Mouse (Mus musculus): ENCODE data around the gene Itm2b. TPM values are rescaled to one million over a fixed set of nuclear protein-coding genes. Genes with fewer than 3 reads are reported as not detected.

Gene Itm2b
- total RNA-seq (2021): 100 to 1,000 TPM; 753 to 767 TPM

- peak; percentile 92 to 93 for DNase-seq
- intact Hi-C loops (cut with DNase I): loop anchor here (2.0 to 5.0 kb wide), 4 partner anchors 58 to 148 kb away; partner anchors contain the start of gene Lpar6
Measured at GRCm38 (mm10) chr14:73384913-73385719, at the start of gene Itm2b. Gene Itm2b (minus strand): TSS chr14:73385289.

DNA sequence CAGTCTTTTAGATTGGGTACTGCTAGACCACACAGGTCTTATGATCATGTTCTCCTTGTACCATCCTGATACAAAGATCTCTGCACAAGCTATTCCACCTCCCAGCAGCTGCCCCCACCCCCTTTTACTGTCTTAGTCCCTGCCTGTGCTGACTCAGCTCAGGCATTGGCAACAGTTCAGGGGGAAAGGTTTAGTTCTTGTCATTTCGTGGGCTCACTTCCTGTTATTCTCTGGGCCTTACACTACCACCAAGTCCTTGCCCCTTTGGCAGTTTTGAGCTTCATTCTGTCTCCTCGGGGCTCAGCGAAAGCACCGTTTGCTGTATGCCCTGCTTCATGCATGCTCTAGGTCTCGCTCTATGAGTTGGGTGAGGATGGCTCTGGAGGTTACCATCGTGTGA, 48.4 kb upstream of the Itm2b start:
- DNase-seq: no peak
- intact Hi-C loops (cut with DNase I): no loop called here

DNA sequence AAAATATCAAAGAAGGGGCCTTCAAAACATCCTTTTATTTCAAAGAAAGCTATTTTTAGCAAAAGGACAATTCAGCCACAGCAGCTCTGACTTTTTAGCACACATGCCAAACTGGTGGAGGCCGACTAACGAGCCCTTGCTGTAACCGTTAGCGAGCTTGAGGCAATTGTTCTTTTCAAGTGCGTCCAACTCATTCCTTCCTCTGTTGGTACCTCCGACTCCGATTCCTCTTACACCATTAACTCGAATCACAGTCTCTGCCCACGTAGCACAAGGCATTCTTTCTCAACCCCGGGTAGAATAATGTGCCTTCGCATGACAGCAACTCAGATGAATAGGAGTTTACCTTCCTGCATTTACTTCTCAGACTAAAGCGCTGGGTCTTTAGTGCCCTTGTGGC, 45.5 kb upstream of the Itm2b start:
- intact Hi-C loops (cut with DNase I): no loop called here
- no peak for DNase-seq

DNA sequence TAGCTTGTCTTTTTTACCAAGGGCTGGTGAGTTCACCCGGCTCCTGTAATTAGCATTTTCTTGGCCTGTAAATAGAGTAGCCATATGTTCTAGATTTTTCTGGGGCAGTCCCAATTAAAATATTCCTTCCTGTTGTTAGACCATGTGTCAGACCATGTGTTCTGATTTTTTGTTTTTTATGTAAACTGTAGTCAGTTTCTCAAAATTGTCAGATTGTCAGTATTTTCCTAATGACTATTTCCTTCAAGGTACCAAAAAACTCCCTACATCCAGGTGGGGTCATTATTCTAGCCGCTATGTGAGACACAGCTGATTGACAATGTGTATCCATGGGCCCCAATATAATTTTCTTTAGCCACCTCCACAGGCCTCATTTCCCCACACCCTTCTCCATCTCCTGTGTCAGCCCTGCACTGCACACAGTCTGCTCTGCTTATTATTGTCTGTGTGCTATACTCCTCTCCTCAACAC, 40.5 kb upstream of the Itm2b start:
- intact Hi-C loops (cut with DNase I): no loop called here
- DNase-seq: no peak

DNA sequence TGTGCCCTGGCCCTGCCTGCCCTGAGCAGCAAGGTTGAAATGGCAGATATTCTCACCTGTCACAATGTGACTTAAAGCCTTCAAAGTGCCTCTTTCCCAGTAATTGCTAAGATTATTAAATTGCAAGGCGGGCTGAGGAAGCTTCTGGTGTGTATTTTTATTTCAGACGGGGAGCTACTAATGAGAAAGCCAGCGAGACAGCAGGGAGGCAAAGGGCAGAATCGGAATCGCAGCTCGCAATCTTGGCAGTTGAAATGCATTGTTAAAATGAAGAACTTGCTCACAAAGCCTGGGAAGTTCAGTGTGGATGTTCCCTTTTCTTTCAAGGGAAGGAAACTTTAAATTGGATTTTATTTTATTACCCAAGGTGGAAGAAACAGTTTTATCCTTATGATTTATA, 39.9 kb upstream of the Itm2b start:
- no peak for DNase-seq
- intact Hi-C loops (cut with DNase I): no loop called here

- no peak for DNase-seq
- intact Hi-C loops (cut with DNase I): no loop called here
Measured at GRCm38 (mm10) chr14:73423542-73423941, 38.5 kb upstream of the Itm2b start.

DNA sequence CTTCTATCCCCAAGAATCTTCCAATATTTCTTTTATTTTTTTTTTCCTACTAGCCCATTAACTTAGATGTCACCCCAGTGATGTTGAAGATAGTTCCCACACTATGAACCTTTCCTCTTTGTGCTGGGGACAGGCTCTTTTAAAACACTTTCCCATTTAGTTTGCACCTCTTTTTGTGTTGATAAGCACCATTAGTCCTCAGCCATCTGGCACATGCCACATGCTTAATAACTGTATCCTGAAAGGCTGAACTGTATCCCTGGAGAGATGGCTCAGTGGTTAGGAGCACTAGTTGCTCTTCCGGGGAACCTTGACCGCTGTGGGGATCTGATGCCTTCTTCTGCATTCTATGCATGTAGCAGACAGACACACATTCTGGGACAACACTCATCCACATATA, 37.5 kb upstream of the Itm2b start:
- DNase-seq: no peak
- intact Hi-C loops (cut with DNase I): no loop called here

- intact Hi-C loops (cut with DNase I): no loop called here
- no peak for DNase-seq
Measured at GRCm38 (mm10) chr14:73421580-73421979, 36.5 kb upstream of the Itm2b start.

DNA sequence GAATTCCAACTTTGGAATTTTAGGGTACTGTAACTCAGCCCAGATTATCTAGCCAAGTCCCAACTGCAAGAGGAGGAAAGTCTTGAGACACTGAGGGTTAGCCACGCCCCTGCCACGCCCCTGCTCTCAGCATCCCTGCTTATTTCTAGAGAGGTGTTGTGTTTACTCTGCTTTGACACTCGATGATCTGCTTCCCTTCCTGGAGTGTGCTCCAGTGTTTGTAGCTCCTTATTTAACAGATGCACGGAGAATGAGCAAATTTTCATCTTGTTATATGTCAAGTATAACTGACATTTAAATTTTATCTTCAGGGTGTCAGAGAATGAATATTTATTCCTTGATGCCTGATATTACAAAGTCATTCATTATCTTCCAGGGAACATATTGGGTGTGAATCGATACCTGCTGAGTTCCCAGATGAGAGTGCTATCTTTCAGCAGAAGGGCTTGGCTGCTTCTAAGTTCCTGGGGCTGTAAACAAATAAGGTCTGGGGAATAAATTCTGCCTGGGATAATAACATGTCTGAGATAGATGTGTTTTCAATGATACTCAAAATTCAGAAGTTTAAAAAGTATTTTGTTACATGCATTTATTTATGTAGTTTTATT, 35.2 kb upstream of the Itm2b start:
- no peak for DNase-seq
- intact Hi-C loops (cut with DNase I): no loop called here

DNA sequence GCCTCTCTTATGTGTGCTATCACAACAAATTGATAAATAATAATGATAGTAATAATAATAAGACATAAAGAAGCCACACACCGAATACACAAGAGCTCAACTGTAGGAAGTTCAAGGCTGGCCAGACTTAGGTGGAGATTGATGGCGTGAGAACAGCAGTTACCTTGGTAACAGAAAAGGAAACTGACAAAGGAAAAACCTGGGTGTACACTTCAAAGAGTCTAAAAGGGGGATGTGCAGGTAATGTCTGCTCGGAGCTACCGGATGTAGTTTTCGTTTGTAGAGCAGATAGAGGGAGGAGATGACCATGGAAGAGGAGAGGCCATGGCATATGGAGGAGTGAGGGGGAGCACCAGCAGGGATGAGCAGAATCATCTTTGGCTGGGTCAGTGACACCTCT, 31.4 kb upstream of the Itm2b start:
- DNase-seq: no peak
- intact Hi-C loops (cut with DNase I): no loop called here

DNA sequence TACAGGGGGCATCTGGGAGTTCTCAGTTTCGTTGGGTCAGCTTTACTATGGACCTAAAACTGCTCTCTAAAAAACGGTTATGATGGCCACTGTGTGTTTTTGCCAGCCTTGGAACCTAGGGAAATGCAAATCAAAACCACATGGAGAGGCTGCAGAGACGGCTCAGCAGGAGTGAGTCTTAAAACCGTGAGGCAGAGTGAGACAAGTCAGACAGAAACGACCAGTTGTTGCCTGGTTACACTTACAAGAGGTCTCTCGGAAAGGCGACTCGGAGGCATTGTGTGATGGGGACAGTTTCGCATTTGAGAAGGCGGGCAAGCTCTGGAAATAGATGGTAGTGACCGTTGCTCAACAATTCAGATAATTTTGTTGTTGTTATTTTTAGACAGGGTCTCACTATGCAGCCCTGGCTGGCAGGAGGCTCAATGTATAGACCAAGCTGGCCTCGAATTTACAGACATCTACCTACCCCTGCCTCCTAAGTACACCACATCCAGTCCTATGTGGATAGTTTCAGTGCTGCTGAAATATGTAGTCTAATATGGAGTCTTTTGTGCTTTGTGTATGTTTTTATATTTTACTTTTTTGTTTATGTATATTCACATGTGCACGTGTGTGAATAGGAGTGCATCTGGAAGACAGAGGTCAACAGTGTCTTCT, 30.4 kb upstream of the Itm2b start:
- DNase-seq: no peak

DNA sequence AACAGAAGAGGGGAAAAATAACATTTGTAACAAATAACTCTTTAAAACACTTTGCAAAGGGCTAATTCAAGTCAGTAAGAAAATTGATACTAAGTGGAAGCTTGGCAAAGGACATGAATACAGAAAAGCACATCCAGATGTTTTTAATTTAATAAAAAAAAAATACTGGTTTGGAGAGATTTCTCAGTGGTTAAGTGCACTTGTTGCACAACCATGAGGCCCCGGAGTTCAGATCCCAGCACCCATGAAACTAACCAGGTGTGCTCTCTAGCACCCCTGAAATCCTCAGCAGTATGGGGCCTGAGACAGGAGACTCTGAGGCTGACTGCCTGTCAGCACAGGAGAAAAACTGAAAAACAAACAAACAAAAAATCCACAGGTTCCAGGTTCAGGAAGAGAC, 26.6 kb upstream of the Itm2b start:
- no peak for DNase-seq
- intact Hi-C loops (cut with DNase I): no loop called here

More for the DNA sequence above, 30.4 kb upstream of the Itm2b start:
- intact Hi-C loops (cut with DNase I): no loop called here

- no peak for DNase-seq
- intact Hi-C loops (cut with DNase I): no loop called here
Measured at GRCm38 (mm10) chr14:73410083-73410482, 25.0 kb upstream of the Itm2b start.

DNA sequence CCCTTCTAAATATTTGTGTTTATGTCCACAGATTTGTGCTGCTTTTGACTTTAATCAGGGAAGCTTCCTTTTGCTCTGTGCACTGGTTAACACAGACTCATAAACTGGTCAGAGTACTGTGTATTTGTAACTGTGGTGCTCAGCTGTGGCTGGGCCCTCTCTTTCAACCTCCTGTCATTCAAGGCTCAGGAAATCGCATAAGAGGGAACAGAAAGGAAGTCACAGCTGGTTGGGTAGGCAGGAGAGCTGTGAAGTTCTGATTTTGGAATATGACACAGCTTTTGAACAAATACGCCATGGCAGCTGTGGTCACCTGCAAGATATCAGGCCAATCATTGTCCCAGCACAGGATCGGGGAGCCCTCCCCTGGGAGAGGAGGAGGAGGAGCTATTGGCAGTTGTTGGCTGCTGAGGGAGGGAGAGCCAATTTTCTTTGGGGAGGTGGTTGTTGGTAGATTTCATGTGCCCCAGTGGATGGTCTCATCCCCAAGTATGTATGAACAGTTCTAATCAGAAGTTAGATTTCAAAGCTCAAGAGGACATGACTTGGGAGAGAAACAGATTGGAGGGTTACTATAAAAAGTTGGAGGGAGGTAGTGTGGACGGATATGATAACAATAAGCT, 23.2 kb upstream of the Itm2b start:
- intact Hi-C loops (cut with DNase I): no loop called here
- no peak for DNase-seq

DNA sequence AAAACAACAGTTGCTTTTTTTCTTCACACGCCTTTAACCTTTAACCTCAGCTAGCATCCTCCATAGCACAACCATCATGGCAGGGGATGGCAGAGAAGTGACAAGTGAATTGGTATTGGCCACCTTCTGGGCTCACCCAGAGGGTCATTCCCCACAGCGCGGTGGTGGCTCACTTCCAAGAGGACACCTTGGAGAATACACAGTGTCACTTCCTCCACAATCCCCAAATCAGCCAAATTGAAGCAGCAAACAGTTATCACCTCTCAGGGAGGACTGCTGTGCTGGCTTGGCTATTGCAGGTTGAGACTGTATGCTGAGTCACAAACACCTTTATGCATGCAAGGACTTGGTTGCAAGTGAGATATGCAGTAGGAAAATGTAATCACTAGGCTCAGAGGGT, 18.9 kb upstream of the Itm2b start:
- intact Hi-C loops (cut with DNase I): no loop called here
- DNase-seq: no peak

DNA sequence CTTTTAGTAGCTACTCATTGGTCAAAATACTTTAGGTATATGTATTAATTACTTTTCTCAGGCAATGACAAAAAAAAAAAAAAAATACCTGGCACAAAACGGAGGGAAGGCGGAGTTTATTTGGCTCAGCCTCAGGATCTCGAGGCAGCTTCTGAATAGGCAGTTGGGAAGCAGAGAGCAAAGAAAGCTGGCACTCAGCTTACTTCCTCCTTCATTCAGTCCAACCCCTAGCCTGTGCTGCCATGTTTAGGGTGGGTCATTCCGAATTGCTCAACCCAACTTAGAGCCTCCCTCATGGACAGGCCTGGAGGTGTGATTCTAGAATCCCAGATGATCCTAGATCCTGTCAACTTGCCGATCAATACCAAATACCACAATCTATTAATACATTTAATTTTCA, 18.3 kb upstream of the Itm2b start:
- no peak for DNase-seq
- intact Hi-C loops (cut with DNase I): no loop called here

DNA sequence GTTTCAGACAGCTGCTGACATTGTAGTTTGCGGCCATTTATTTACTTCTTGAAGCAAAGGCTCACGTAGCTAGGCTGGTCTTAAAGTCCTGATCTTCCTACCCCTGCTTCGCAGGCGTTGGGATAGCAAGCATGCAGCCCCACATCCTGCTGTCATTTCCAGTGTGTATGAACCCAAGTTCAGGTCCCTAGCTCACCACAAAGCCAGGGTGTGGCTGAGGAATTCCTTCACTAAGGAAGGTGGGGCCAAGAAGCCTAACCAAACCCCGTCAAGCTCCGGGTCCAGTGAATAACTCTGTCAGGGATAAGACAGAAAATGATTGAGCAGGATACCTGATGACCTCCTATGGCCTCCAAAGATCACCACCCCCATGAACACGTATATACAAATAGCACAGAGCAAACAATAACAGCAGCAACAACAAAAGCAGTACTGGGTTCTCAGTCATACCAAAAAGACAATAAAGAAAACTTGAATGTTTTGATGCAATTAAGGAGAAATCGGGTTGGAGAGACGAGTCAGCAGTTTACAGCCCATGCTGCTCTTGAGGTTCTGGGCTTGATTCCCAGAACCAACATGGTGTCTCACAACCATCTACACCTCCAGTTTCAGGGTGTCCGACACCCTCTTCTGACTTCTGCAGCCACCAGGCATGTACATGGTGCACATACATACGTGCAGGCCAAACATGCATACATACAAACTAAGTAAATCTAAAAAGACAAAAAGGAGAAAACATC, 17.4 kb upstream of the Itm2b start:
- no peak for DNase-seq

GRCm38 (mm10) chr14:73401408-73401807, 16.3 kb upstream of the Itm2b start:
- DNase-seq: no peak
- intact Hi-C loops (cut with DNase I): no loop called here

More for the DNA sequence above, 17.4 kb upstream of the Itm2b start:
- intact Hi-C loops (cut with DNase I): no loop called here

- no peak for DNase-seq
Measured at GRCm38 (mm10) chr14:73399866-73400618, 15.0 kb upstream of the Itm2b start.

More at GRCm38 (mm10) chr14:73399866-73400618, 15.0 kb upstream of the Itm2b start:
- intact Hi-C loops (cut with DNase I): no loop called here
